Mouse (Mus musculus) G1E (cell line): ENCODE results near the gene Hectd2. TPM values are rescaled to one million over a fixed set of nuclear protein-coding genes. Genes with fewer than 3 reads are reported as not detected.

Source experiments
- ATAC-seq: 2 replicates; pipeline ENCODE4 v1.8.0; 2016; ENCODE audit warnings: mild to moderate bottlenecking; ENCODE audit not compliant: insufficient number of reproducible peaks, poor library complexity, low FRiP score, severe bottlenecking; ENCODE audit errors: extremely low read depth
- DNase-seq: peaks from one replicate; pipeline ENCODE4 v3.0.0; 2012; ENCODE audit warnings: low spot score
- H3K27me3 ChIP-seq: 2 replicates; pipeline ENCODE4 v1.6.1; 2012; ENCODE audit warnings: mild to moderate bottlenecking, low read length, inconsistent platforms; ENCODE audit not compliant: insufficient read depth
- H3K36me3 ChIP-seq: replicated peaks from 2 replicates; pipeline ENCODE3; 2012; ENCODE audit warnings: mild to moderate bottlenecking, inconsistent platforms
- H3K4me1 ChIP-seq: 2 replicates; pipeline ENCODE4 v1.6.1; 2012; ENCODE audit warnings: low read depth, low read length, inconsistent platforms, mixed read lengths; ENCODE audit not compliant: insufficient read depth
- H3K4me3 ChIP-seq: 2 replicates; pipeline ENCODE4 v1.5.1; 2012; ENCODE audit warnings: low read depth, mild to moderate bottlenecking, inconsistent platforms, low read length, moderate library complexity, mixed read lengths
- H3K9me3 ChIP-seq: replicated peaks from 2 replicates; pipeline ENCODE4 v1.6.1; 2012; ENCODE audit warnings: inconsistent platforms
- CTCF ChIP-seq: IDR thresholded peaks from 2 replicates; pipeline ENCODE4 v1.5.1; 2012; ENCODE audit warnings: low read depth, low read length, inconsistent platforms, mixed read lengths
- GATA1 ChIP-seq: IDR thresholded peaks from 2 replicates; pipeline ENCODE4 v1.6.1; 2012; ENCODE audit warnings: borderline replicate concordance, low read length, inconsistent platforms, mixed read lengths
- GATA2 ChIP-seq: IDR thresholded peaks from 2 replicates; pipeline ENCODE4 v1.6.1; 2012; ENCODE audit warnings: low read depth, low read length, inconsistent platforms, borderline replicate concordance
- POLR2AphosphoS5 ChIP-seq: IDR thresholded peaks from 2 replicates; pipeline ENCODE4 v1.6.1; 2012; ENCODE audit warnings: low read depth, low read length, inconsistent platforms; ENCODE audit not compliant: insufficient replicate concordance
- TAL1 ChIP-seq: conservative IDR thresholded peaks from 2 replicates; pipeline ENCODE4 v1.6.1; 2012; ENCODE audit warnings: low read depth, low read length, inconsistent platforms, mixed read lengths
- polyA plus RNA-seq: library from polyadenylated mRNA; stranded (reverse); fragments of >175 nt; gene quantifications from 2 replicates; pipeline ENCODE4 v1.2.3, GENCODE M21; 2012
- total RNA-seq, 2 experiments: library from RNA; stranded (forward) in 1 of 2; stranded (reverse) in 1 of 2; fragments of 200-1000 nt in 1 of 2; fragments of >200 nt in 1 of 2; fragmentation: Nextera tagmentation in 1 of 2; gene quantifications; 2 replicates each; pipeline ENCODE4 v1.2.3; 2014 to 2017

Hectd2 gene
- total and polyA plus RNA-seq, 3 experiments, result 0.05 to 0.75 (median 0.33) TPM

DNA sequence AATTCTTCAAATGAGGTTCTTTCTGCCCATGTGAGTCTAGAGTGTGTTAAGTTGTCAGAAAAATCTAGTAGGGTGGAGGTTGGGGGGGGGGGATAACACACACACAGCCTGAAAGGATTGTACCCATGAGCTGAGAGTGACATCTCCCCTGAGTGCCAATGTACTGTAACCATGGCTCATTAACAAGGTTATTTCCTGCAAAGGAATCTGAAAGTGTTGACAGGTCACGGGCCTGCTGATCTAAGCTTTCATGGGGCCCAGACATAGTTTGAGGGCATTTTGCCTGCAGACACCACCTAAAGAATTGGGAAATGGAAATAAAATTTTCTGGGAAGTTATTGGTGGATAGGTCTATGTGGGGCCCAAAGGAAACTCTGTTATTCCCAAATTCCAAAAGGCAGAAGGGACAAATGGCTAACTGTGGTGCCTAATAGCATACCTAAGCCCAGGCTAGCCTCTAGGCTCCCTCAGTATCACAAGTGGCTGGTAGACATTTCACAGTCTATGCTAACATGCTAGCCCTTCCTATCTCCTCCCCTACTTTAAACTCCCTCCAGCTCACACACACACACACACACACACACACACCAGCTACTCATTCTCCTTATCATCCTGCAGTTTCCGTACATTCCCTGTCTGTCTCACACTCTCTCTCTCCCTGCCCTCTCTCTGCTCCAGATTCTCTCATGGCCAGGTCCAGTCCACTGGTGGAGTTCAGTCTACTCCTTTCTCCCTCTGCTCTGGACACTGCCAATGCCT, 114.6 kb downstream of the Hectd2 start:
- no peak for TF ChIP-seq POLR2AphosphoS5
- no peak for ATAC-seq

GRCm38 (mm10) chr19:36669720-36670451, 115.4 kb downstream of the Hectd2 start:
- no peaks in the 10 kb centered on the region for H3K4me1 ChIP-seq
- no peak overlapping the region for H3K4me3 ChIP-seq
- H3K36me3 ChIP-seq, result no peaks in the 10 kb centered on the region
- no peaks in the 10 kb centered on the region for H3K9me3 ChIP-seq
- ATAC-seq, result no peak
- TF ChIP-seq GATA1 (no peak), CTCF (no peak), POLR2AphosphoS5 (no peak), GATA2 (no peak), TAL1 (no peak)
- no peak for DNase-seq
- peaks cover 7% of the 10 kb centered on the region for H3K27me3 ChIP-seq

More for the DNA sequence above, 114.6 kb downstream of the Hectd2 start:
- H3K9me3 ChIP-seq, result no peaks in the 10 kb centered on the region
- no peaks in the 10 kb centered on the region for H3K36me3 ChIP-seq
- H3K27me3 ChIP-seq, result peaks cover 7% of the 10 kb centered on the region
- no peaks in the 10 kb centered on the region for H3K4me1 ChIP-seq
- DNase-seq, result no peak
- H3K4me3 ChIP-seq, result no peak overlapping the region

Other genes with a start within 250 kb of the Hectd2 start
- 19.6 and 21.4 TPM in 2 replicates for gene Pcgf5, start 206.3 kb upstream of the Hectd2 start, total RNA-seq (2014; fragmentation: Nextera tagmentation)
- gene Pcgf5, start 206.3 kb upstream of the Hectd2 start, total RNA-seq (2017), result 23.5 and 24.5 TPM in 2 replicates
- 3.8 and 4.9 TPM in 2 replicates for gene Pcgf5, start 206.3 kb upstream of the Hectd2 start, polyA plus RNA-seq
- not detected in 2 replicates for gene Ppp1r3c, start 182.0 kb downstream of the Hectd2 start, total RNA-seq (2014; fragmentation: Nextera tagmentation)
- gene Ppp1r3c, start 182.0 kb downstream of the Hectd2 start, total RNA-seq (2017), result 0.05 and 0.12 TPM in 2 replicates
- gene Ppp1r3c, start 182.0 kb downstream of the Hectd2 start, polyA plus RNA-seq, result not detected in 2 replicates